Mouse (Mus musculus): Measurements from ENCODE around the gene Arrdc2.
A peak's percentile ranks its signal among the peaks of the same experiment; 100 is the strongest.

Arrdc2 gene

DNA sequence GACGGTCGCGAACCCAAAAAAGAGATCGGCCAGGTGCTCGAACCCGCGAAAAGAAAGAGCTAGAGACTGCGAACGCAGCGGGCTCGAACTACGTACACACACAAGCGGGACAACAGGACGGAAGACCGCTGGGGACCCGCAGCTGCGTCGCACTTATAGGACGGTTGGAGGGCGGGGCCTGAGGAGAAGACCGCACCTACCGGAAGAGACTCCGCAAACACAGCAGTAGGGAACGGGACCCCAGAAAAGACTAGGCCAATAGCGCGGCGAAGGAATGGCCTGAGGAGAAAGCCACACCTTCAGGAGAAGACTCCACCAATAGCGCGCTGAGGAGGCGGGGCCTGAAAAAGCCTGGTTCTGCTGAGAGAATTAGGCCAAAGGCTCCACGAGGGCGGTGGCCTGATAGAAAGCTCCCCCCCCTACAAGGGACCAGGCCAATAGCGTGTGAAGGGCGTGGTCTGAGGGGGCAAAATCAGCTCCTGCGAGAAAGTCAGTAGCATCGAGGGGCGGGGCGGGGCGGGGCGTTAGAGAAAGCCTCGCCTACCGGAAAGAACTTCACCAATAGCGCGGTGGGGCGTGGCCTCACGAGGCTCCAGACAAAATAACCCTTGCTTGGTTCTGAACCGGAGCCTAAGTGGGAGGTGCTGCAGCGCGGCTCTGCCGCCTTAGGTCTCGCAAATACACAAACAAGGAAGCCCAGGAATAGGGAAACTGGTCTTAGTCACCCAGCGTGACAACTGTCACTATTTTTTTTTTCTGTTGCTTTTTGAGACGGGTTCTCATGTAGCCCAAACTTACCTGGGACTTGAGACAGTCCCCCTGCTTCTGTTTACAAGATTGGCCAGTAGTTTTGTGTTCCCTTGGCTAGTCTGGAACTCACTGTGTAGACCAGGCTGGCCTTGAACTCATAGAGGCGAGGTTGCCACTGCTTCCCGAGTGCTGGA lies at the start of gene Arrdc2:
TSS of gene Arrdc2 (minus strand) at position 313 of the 944 bp plus-strand sequence.
- DNase-seq (ENCODE audit: low read depth, low spot score) = peak; percentile 100

DNA sequence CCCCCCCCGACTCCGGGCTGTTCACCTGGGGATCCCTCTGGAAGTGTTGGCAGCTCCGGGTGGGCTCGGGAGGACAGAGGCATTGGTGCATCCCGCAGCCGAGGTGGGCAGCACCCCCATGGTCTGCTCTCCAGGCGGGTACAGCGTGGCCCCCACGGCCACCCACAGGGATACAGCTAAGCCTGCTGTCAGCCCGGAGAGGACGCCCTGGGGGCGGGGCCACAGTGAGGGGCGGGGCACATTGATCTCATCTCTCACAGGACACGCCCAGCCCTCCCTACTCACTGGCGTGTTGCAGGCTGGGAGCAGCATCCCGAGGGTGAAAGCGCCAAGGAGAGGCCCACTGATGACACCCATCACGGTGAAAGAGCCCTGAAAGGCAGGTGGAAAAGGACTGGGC lies 48.1 kb upstream of the Arrdc2 start:
- no peak for DNase-seq (ENCODE audit: low read depth, low spot score)

DNA sequence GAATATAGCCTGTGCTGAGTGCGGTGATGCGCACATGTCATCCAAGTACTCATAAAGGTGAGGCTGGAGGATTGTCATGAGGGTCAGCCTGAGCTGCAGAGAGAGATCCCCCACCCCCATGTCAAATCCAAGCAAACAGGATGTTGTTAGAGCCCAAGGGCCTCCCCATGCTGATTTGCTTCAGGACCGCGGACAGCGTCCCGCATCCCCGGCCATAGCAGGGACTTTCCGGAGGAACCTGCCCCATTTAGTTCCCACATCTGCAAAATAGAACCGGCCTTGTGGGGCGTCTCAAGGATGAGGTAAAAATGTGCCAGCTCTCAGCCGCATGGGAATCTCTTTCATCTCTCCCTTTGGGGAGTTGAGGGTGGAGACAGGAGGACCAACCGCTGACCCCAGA lies 46.1 kb upstream of the Arrdc2 start:
- no peak for DNase-seq (ENCODE audit: low read depth, low spot score)

DNA sequence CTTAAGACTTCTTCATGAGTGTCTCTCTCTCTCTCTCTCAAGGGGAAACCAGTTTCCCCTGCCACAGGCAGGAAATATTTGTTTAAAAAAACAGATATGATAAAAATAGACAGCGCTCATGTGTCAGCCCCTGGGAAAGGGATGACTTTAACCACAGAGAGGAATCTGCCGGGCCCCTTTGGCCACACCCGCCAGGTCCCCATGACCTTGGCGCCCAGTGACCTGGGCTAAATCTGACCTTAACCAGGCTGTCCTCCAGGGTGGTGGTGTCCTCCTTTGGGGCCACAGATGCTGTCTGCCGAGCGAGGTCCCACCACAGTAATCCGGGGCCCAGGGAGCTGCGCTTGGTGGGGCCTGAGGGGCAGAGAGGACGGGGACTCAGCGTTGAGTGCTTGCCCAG lies 45.2 kb upstream of the Arrdc2 start:
- no peak for DNase-seq (ENCODE audit: low read depth, low spot score)

DNA sequence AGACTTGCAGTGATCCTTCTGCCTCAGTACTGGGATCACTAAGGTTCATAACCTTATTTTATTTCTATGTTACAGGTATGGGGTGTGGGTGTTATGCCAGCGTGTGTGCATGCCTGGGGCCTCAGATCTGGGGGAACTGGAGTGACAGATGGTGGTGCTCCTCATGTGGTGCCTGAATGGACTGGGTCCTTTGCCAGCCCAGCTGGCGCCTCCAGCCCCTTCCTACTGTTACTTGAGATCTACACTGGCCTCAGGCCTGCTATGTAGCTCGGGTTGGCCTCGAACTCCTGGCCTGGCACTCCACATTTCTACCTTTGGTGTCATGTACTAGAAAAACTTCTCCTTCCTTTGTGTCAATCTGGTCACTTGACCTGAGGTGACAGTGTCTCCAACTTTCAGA lies 44.7 kb upstream of the Arrdc2 start:
- DNase-seq (ENCODE audit: low read depth, low spot score) = no peak

DNA sequence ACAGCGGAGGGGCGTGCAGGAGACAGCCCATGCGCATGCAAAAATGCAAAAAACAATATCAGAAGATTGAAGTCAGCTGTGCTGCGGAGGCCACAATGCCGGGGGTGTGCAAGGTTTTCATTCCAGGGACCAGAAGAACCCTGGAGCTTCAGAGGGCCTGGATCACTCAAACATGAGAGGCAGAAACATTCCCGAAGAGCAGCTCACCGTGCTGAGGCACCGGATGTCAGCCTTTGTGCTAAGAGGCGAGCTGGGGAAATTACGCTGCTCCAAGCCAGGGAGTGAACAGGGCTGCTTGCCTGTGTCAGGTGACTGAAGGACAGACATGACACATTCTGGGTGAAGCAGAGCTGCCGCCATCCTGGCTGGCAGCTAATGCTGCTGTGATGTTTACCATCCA lies 41.0 kb upstream of the Arrdc2 start:
- no peak for DNase-seq (ENCODE audit: low read depth, low spot score)

DNA sequence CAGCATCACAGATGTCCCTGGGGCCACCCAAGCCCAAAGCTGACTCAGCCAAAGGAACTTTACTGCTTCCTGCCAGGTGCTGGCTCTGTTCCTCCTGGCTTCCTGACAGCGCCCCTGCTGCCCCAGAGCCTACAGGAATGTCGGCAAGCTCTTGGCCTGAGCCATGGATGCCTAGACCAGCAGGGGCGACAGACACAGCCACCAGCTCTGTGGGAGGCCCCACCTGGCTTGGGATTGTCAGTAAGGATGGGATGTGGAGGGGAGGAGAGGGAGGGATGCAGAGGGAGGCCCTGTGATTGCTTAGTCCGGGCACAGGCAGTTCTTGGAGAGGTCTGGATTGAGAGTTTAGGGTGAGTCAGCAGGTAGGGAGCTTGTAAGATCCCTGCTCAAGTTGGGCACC lies 40.6 kb upstream of the Arrdc2 start:
- DNase-seq (ENCODE audit: low read depth, low spot score) = no peak

DNA sequence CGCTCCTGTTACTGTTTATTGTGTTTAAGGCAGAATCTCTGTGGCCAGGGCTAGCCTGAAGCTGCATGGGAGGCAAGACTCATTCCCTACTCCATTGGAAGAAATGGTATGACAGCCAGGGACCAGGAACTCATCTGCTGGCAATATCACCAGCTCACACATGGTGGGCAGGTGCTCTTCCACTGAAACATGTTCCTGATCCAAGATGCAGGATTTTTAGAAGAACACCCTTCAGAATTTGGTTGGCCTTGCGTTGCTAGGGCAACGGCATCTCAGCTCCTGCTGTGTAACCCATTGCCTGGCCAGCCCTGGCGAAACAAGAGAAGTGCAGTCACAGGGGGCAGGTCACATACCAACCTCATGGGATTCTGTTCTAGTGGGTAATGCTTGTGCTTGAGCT lies 40.0 kb upstream of the Arrdc2 start:
- DNase-seq (ENCODE audit: low read depth, low spot score) = no peak

DNA sequence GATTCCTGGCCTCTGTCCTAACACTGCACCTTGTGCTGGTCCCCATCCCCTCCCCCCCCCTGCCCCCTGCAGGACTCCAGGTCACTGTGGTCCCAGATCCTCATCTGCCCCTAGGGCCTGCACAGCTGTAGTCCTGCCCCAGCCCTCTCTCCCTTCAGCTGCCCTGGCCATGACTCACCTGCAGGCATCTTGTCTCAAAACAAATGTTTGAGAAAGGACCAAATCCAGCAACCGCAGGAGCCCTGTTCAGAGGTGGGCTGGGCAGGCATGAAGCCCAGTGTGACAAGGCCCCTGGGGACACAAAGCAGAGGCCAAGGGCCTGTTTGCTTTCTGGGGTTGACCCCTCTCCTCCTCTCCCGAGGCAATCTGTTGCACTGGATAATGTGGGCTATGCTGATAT lies 38.7 kb upstream of the Arrdc2 start:
- no peak for DNase-seq (ENCODE audit: low read depth, low spot score)

DNA sequence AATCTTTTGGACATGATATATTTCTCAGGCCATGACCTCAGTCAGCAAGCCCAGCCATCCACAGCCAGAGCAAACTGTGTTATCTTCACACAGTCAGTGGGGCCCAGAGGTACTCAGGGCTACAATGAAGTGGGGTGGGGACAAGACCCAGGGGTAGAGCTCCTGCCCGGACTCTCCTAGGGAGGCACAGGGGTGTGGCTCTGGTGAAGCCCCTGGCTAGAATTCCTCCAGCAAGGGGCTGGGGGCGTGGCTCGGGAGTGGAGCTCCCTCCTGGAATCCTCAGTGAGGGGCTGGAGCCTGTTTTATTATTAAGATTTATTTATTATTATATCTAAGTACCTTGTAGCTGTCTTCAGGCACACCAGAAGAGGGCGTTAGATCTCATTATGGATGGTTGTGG lies 36.9 kb upstream of the Arrdc2 start:
- no peak for DNase-seq (ENCODE audit: low read depth, low spot score)

DNA sequence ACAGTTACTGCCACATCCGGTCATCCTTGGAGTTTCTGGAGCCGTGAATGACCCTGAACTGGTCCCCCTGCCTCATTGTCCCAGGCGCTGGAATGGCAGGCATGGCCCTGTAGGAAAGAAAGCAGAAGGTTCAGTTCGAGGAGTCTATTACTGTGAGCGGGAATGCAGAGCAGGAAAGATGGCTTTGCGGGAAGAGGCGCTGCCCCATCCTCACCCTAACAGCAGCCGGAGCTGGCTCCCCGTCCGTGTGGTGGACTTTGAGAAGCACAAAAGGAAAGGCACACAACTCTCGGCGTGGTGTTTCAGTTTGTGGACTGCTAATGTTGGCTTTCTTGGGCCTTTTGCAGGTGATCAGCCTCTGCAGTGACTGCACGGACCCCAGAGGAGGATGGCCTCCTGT lies 34.9 kb upstream of the Arrdc2 start:
- DNase-seq (ENCODE audit: low read depth, low spot score) = no peak

DNA sequence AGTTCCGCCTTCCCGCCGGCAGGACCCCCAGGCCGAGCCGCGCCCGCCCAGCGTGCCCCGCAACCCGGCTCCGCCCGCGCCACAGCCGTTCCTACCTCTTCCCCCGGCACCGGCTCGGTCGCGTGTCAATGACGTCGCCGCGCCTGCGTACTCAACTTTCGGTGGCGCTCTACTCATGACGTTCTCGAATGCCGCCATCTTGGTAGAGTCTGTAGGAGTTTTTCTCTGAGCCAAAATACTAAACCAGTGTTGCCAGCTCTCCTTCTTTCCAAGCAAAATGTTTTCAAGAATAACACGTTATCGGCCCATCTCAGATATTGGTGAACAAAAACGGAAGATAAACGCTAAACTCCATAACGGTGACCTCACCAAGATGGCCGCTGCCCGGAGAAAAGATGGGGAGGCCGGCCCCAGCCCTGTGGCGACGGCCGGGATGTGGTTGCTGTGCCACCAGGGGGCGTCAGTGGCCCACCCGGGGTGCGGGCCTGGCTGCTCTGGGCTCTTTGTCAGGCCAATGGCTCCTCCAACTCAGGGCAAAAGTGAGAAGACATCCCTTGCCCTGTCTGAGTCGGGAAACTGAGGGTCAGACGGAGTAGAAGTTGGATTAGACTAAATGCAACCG lies 34.0 kb upstream of the Arrdc2 start, which contains the start of gene Ccdc124:
TSS of gene Ccdc124 (minus strand) at position 572 of the 622 bp plus-strand sequence.
- peak; percentile 92 for DNase-seq (ENCODE audit: low read depth, low spot score)

DNA sequence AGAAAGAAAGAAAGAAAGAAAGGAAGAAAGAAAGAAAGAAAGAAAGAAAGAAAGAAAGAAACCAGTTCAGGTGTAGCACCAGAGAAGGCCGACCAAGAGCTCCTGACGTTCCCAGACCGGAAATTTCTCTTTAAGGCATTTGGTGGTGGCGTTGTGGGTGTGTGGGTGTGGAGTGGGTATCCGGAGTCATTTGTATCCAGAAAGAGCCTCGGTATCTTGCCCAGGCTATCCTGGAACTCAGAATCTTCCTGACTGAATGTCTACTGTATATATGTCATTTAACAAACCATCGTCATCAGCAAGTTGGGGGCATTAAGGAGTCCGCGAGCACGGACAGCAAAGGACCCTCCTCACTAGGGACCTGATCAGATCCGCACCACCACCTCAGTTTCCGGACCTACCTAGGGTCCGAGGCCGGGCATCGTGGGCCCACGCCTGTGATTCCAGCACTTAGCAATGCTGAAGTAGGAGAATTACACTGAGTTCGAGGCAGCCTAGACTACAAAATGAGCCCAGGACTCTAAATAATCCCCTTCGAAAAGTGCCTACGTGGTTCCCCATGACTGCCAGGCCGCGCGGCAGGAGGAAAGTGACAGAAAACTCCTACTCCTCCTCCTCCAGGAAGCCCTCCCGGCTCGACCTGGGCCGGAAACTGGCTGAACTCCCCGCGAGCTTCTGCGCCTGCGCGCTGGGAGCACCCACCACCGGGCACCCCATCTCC lies 33.3 kb upstream of the Arrdc2 start:
- DNase-seq (ENCODE audit: low read depth, low spot score) = no peak

DNA sequence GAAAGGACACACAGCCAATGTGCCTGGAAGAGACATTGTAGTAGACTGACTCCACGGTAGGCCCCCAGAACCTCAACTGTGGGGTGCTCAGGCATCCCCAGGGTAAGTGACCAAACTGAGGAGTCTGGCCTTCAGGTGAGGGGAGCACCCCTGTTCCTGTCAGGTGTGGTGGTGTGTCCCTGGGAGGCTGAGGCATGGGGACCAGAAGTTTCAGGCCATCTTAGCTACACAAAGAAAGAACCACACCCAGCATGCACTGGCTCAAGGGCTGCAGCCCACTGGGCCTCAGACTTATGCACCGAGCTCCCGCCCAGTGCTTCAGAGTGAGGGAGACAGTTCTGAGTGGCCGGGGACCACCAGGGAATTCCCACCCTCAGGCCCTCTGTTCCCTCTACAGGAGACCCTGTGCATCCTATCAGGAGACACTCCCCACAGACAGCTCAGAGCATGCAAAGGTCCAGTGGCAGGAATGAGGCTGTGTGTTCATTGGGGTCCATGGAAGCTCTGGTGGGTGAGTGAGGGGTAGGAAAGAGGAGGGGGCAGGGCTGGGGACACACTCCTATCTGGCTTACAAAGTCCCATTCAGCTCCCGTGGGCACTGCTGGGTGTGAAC lies 31.8 kb upstream of the Arrdc2 start:
- DNase-seq (ENCODE audit: low read depth, low spot score) = no peak

DNA sequence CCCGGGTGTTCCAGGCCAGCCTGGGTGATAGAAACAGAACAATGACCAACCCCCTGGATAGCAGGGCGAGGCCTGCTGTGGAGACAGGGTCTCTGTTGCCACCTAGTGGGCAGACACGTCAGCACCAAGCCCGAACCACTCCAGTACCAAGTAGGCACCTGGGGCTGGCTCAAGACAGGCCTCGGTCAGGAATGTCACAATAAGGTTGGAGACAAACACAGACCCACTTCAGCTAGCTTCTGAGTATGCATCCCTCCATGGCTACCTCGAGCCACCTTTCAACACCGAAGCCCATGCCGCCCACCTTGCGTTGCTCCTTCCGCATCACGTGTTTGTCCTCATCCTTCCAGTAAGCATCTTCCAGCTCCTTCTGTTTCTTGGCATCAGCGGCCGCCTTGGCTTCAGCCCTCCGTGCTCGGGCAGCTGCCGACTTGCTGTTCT lies 30.1 kb upstream of the Arrdc2 start:
- DNase-seq (ENCODE audit: low read depth, low spot score) = peak; percentile 61

DNA sequence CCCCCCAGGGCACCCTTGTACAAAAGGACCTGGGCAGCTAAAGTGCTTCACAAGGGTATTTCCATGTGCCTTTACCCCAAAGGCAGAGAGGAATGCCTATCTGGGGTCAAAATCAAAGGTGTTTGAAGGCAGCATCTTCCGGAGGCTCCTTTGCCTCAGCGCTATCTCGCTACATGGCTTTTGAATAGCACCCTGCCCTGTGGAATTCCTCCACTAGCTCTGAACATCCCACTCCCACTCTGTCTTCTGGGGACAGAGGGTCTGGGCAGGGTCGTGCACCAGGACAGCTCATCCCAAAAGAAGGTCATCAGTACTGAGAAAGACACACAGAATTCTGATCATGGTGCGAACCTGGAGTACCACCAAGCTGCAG lies 29.7 kb upstream of the Arrdc2 start:
- DNase-seq (ENCODE audit: low read depth, low spot score) = no peak

DNA sequence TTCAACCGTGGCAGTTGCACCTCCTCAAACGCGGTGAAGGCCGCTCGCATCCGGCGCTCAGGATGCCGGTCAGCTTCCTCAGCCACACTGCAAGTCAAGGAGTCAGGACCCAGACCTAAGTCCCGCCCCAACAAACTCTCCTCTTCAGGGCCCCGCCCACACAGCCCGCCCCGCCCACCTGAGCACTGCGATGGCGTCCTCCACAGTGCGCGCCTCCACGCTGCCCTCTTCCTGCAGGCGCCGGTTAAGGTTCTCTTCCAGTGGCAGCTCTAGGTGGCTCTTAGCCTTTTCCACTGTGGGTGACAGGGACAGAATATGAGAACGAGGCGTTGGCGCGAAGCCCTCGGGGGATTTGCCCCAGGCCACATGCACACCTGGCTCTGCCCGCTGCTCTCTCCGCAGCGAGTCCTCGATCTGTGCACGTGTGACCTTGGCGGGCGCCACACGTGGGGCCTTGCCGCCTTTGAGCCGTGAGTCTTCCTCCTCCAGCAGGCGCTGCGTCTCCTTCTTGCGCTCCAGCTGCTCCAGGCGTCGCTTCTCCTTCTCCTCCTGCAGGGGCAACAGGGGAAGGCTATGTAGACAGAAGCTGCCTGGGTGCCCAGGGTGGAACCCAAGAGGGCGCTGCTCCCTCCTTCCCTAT lies 29.2 kb upstream of the Arrdc2 start:
- DNase-seq (ENCODE audit: low read depth, low spot score) = no peak

DNA sequence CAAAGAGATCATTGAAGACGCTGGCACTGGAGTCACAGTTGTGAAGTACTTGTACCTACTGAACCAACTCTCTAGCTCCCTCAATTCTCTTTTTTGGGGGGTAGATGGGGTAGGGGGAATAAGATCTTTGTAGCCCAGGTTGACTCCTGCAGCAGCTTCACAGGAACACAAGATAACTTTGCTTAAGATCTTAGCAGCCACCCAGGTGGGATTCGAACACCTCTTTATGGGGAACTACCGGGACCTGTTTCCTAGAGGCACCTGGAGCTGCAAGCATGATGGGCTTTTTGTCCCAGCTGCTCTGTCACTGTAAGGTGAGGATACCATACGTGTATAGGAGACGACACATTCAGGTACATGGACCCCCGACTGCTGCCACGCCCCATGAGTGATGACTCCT lies 27.0 kb upstream of the Arrdc2 start:
- DNase-seq (ENCODE audit: low read depth, low spot score) = no peak

DNA sequence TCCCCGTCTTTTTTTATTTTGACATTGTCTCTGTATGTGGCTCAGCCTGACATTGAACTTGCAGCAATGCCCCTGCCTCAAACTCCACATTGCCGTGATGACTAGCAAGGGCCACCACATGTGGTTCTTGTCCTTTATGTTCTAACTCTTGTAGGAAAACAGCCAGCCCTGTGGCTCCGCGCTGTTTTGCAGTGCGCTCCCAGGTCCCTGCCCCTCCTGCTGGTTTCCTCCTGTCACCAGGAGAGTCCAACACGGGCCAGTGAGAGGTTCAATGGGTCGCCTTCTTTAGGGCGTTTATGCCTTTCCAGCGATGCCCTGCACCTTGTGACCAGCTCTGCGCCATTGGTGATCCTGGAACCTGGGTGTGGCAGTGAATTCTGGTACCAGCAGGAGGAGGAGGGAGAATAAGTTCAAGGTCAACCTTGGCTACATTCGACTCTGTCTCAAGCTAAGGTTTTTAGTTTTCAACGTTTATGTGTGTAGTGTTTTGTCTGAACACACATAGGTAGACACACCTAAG lies 26.5 kb upstream of the Arrdc2 start:
- DNase-seq (ENCODE audit: low read depth, low spot score) = no peak

DNA sequence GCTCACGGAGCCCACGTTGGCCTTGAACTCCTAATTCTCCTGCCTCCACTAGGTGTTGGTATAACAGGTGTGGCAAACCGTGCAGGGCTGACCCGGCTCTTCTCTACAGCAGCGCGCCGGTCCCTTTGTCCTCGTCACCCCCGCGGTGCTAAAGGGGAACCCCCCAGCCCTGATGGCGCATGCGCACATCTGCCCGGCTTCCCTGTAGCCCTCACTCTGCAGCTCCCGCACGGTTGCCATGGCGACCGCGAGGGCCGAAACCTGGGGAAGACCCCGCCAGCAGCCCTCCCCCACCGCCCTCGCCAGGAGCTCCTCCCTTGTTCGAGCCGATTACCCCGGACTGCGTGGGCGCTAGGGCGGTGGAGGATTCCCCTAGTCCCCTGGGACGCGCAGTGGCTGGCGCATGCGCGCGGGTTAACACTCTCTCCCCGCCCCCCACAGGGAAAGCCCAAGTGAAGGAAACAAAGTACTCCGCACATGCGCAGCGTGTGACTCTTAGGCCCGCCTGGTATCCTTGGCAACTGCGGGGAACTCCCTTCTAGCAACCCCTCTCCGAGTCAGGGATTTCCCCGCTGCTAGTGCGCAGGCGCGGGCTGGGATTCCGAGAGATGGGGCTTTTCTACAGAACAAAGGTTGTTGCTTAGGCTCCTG lies 26.0 kb upstream of the Arrdc2 start:
- peak; percentile 99 for DNase-seq (ENCODE audit: low read depth, low spot score)

All from skeletal muscle tissue, adult 2 months (tissue).